Mouse (Mus musculus) embryonic fibroblast, embryonic 13.5 days (primary cell): ENCODE measurements around the gene Lgi1. TPM values are rescaled to one million over a fixed set of nuclear protein-coding genes. Genes with fewer than 3 reads are reported as not detected.

Experiments used
- H3K27ac ChIP-seq: 2 replicates; pipeline ENCODE4 v1.5.1; 2012; ENCODE audit warnings: low read length, control low read depth, inconsistent platforms; ENCODE audit not compliant: insufficient read depth
- H3K4me1 ChIP-seq: 2 replicates; pipeline ENCODE4 v1.6.1; 2011; ENCODE audit warnings: low read length; ENCODE audit not compliant: control insufficient read depth, insufficient read depth
- H3K4me3 ChIP-seq: 2 replicates; pipeline ENCODE4 v1.5.1; 2011; ENCODE audit warnings: mild to moderate bottlenecking, control low read depth, low read length; ENCODE audit not compliant: insufficient read depth
- CTCF ChIP-seq: IDR thresholded peaks from 2 replicates; pipeline ENCODE4 v1.5.1; 2011; ENCODE audit warnings: mild to moderate bottlenecking, control low read depth, low read length, moderate library complexity, borderline replicate concordance; ENCODE audit not compliant: insufficient read depth
- POLR2A ChIP-seq: IDR thresholded peaks from 2 replicates; pipeline ENCODE4 v1.6.1; 2011; ENCODE audit warnings: low read depth, mild to moderate bottlenecking, control low read depth, low read length, moderate library complexity
- polyA plus RNA-seq: library from polyadenylated mRNA; stranded (reverse); fragments of >200 nt; gene quantifications from 2 replicates; pipeline ENCODE4 v1.2.4, GENCODE M21; 2011; ENCODE audit warnings: low read depth; ENCODE audit not compliant: missing spikeins, insufficient read length

Lgi1 gene
- polyA plus RNA-seq, 1 experiment, result 0.16 TPM

- no peak overlapping the region for H3K4me3 ChIP-seq
- no peaks in the 10 kb centered on the region for H3K4me1 ChIP-seq
- no peak for TF ChIP-seq CTCF
- no peak for TF ChIP-seq POLR2A
- H3K27ac ChIP-seq, result no peak overlapping the region
These were observed 72.2 kb downstream of the Lgi1 start for GRCm38 (mm10) chr19:38336553-38336952.

- no peak overlapping the region for H3K27ac ChIP-seq
- no peak overlapping the region for H3K4me3 ChIP-seq
- no peaks in the 10 kb centered on the region for H3K4me1 ChIP-seq
- TF ChIP-seq POLR2A (no peak), CTCF (no peak)
These were observed 73.0 kb downstream of the Lgi1 start for GRCm38 (mm10) chr19:38337332-38337731.

GRCm38 (mm10) chr19:38339734-38340133 lies 75.4 kb downstream of the Lgi1 start:
- TF ChIP-seq POLR2A (no peak), CTCF (no peak)
- Histone ChIP-seq H3K27ac (no peak overlapping the region), H3K4me1 (no peaks in the 10 kb centered on the region), H3K4me3 (no peak overlapping the region)

- Histone ChIP-seq H3K27ac (no peak overlapping the region), H3K4me3 (no peak overlapping the region), H3K4me1 (no peaks in the 10 kb centered on the region)
- TF ChIP-seq CTCF (no peak), POLR2A (no peak)
These were observed 78.9 kb downstream of the Lgi1 start for GRCm38 (mm10) chr19:38343246-38343645.

- TF ChIP-seq POLR2A (no peak), CTCF (no peak)
- Histone ChIP-seq H3K27ac (no peak overlapping the region), H3K4me3 (no peak overlapping the region), H3K4me1 (no peaks in the 10 kb centered on the region)
These were observed 84.1 kb downstream of the Lgi1 start for GRCm38 (mm10) chr19:38348271-38349012.

GRCm38 (mm10) chr19:38349013-38349341 lies 84.6 kb downstream of the Lgi1 start:
- no peak for TF ChIP-seq POLR2A
- no peak for TF ChIP-seq CTCF
- Histone ChIP-seq H3K4me3 (no peak overlapping the region), H3K4me1 (no peaks in the 10 kb centered on the region), H3K27ac (no peak overlapping the region)

- H3K4me3 ChIP-seq, result no peak overlapping the region
- TF ChIP-seq CTCF (no peak), POLR2A (no peak)
- no peak overlapping the region for H3K27ac ChIP-seq
- H3K4me1 ChIP-seq, result no peaks in the 10 kb centered on the region; the same call in 1 of the 2 replicates
These were observed 86.9 kb downstream of the Lgi1 start for GRCm38 (mm10) chr19:38351202-38351601.

- no peaks in the 10 kb centered on the region; the same call in 1 of the 2 replicates for H3K4me1 ChIP-seq
- no peak overlapping the region for H3K4me3 ChIP-seq
- H3K27ac ChIP-seq, result no peak overlapping the region
- TF ChIP-seq POLR2A, result no peak
- no peak for TF ChIP-seq CTCF
These were observed 87.4 kb downstream of the Lgi1 start for GRCm38 (mm10) chr19:38351728-38352127.

GRCm38 (mm10) chr19:38352495-38353130 lies 88.3 kb downstream of the Lgi1 start:
- TF ChIP-seq CTCF (no peak), POLR2A (no peak)
- H3K4me3 ChIP-seq, result no peak overlapping the region
- H3K27ac ChIP-seq, result no peak overlapping the region
- no peaks in the 10 kb centered on the region; the same call in 1 of the 2 replicates for H3K4me1 ChIP-seq

GRCm38 (mm10) chr19:38354279-38354678 lies 89.9 kb downstream of the Lgi1 start:
- TF ChIP-seq POLR2A (no peak), CTCF (no peak)
- no peak overlapping the region for H3K4me3 ChIP-seq

More at GRCm38 (mm10) chr19:38354279-38354678, 89.9 kb downstream of the Lgi1 start:
- no peak overlapping the region for H3K27ac ChIP-seq
- no peaks in the 10 kb centered on the region; the same call in 1 of the 2 replicates for H3K4me1 ChIP-seq
